Comparison of ENCODE assay signal across 22 mouse cellular contexts in genomic region chr7:35490186-35490585, GRCm38 (mm10). TPM values are rescaled to one million over a fixed set of nuclear protein-coding genes. Genes with fewer than 3 reads are reported as not detected.
"Had no signal": no experiment of that assay in that cellular context is flagged by ENCODE, and none has a peak within 500 bp of the region (broad histone marks: within the 10 kb centered on the region; RNA-seq: fewer than 3 reads in every experiment).

No protein-coding gene starts in this region.

- DNase-seq: left cerebral cortex, postnatal 4 days; liver; liver, embryonic 13.5 days; liver, postnatal 0 days; lung, adult 18-20 months; lung, adult 2 months; lung, embryonic 14.5 days; lung, postnatal 10 days; lung, postnatal 14 days; lung, postnatal 36 days; lung, postnatal 4 days; midbrain, embryonic 14.5 days had no signal

RNA-seq across cellular contexts. Expression of gene Slc7a9, which starts 41.6 kb away (rescaled TPM):
- total RNA-seq: left cerebral cortex, postnatal 10 days; left cerebral cortex, postnatal 14 days; left cerebral cortex, postnatal 25 days; left cerebral cortex, postnatal 36 days; left cerebral cortex, postnatal 4 days; liver, adult 2 months; megakaryocyte progenitor cell, adult 5-6 weeks; megakaryocyte, adult 5-6 weeks; megakaryocyte-erythroid progenitor cell, adult 5-6 weeks; midbrain, postnatal 0 days; monocyte, adult 5-6 weeks had no signal

RNA-seq across cellular contexts. Expression of gene Tdrd12, which starts 47.4 kb away (rescaled TPM):
- total RNA-seq: liver, adult 2 months; megakaryocyte, adult 5-6 weeks; monocyte, adult 5-6 weeks had no signal
